Mouse (Mus musculus) monocyte, adult 5-6 weeks (primary cell): Measurements from ENCODE around the gene Gm10563. TPM values are rescaled to one million over a fixed set of nuclear protein-coding genes. Genes with fewer than 3 reads are reported as not detected.

Experiments
- ATAC-seq: fragments of 153-309, 156-312 bp; replicated peaks from 2 replicates; pipeline ENCODE4 v1.8.0; 2017; ENCODE audit warnings: mild to moderate bottlenecking; ENCODE audit not compliant: low TSS enrichment, insufficient number of reproducible peaks, severe bottlenecking, poor library complexity, low FRiP score
- total RNA-seq: library from RNA; stranded (forward); fragments of 200-1000, 200-491, 200-594 nt; gene quantifications from 3 replicates; pipeline ENCODE4 v1.2.3, GENCODE M21; 2017

Gm10563 gene
- total RNA-seq, 1 experiment from 2014 or later, result not detected

DNA sequence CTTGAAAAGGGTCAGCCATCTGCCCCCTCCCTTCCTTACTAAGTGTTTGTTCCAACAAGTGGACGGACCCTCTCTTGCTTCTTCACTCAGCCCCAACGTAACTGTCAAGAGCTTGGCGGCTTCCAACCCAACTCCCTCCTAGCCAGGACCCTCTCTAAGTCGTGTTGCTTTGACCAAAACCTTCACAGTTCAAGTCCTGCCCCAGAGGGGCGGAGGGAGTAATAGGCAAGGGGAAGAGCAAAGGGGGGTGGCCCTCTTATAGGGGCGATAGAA is 8.9 kb upstream of the Gm10563 start:
- no peak for ATAC-seq

DNA sequence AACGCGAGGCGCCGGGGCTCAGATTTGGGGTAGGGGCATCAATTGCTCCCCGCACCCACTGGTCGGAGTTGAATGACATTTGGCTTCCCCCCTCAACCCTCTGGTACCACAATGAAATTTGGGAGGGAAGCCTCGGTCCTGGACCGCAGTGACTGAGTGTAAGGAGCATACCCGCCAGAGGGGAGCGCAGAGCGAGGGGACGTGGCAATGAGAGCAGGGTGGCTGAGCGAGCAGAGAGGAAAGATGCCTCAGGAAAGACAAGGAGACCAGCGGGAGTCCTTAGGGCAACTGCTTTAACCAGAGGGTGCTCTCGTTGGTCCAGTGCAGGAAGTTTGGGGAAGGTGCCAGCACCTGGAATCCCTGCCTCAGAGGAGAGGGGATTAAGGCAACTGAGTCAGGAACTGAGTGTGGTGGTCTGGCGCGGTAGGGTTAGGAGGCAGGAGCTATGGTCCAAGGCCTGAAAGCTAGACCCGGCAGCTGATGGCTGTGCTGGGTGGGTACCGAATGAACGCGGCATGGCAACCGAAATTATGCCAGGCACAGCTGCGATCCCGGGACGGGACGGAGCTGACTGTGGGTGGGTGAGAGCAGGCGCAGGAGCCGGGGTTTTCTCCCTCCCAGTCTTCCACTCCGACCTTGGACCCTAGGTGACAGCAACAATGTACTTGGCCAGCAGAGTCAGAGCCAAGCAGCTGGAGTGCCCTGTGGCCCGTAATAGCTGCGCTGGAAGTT is 8.4 kb upstream of the Gm10563 start:
- ATAC-seq, result 0 out of 2 replicates have a peak, but pooled peaks have one; percentile 3

DNA sequence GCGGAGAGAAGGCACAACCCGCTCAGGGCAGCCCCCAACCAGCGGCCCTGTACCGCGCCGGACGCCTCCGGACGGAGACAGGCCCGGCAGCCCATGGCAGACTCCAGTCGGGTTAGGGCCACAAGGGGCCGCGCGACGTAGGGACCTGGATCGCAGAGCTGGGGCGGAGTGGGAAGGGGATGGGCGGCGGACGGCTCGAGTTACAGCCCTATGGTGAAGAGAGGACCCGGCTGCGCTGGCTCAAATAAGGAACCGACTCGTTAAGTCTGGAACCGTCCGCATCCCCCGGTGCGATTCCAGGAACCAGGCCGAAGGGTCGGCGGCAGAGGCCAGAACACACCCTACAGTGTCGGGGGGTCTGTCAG is 7.9 kb upstream of the Gm10563 start, which contains the start of gene Mmp23:
Mmp23 (minus strand) TSS at position 299 of the 365 bp plus-strand sequence.
- 0 out of 2 replicates have a peak, but pooled peaks have one; percentile 8 for ATAC-seq

DNA sequence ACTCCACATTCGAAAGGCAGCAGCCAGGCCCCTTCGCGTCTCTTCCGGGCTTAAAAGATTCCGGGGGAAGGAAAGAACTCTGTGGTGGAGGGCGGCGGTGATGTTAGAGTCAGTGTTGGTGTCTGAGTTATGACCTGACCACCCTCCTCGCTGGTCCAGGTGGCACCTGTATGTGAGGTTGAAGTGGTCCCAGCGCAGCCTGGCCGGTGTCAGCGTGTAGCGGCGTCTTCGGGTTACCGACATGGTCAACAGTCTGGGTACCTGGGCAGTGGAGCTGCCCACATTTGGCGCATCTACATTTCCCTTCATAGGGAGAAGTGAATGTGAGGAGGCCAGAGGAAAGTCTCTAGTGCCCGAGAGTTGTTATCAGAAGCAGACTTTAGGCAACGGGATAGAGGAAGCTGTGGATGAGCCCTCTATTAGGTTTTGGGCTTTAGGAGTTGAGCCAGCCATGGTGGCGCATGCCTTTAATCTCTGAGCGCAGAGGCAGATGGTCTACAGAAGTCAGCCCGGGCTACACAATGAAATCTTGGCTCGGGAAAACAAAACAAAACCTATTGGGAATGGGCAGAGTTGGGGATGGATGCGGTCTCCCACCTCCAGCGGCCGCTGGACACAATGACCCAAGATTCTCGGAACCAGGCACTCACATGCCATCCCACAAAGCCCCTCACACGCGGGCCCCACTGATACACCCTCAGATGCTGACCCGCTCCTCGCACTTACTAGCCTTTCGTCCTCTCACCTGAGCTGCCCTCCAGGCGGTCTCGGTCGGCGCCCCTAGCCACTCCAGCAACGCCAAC is 7.3 kb upstream of the Gm10563 start:
- ATAC-seq, result no peak

DNA sequence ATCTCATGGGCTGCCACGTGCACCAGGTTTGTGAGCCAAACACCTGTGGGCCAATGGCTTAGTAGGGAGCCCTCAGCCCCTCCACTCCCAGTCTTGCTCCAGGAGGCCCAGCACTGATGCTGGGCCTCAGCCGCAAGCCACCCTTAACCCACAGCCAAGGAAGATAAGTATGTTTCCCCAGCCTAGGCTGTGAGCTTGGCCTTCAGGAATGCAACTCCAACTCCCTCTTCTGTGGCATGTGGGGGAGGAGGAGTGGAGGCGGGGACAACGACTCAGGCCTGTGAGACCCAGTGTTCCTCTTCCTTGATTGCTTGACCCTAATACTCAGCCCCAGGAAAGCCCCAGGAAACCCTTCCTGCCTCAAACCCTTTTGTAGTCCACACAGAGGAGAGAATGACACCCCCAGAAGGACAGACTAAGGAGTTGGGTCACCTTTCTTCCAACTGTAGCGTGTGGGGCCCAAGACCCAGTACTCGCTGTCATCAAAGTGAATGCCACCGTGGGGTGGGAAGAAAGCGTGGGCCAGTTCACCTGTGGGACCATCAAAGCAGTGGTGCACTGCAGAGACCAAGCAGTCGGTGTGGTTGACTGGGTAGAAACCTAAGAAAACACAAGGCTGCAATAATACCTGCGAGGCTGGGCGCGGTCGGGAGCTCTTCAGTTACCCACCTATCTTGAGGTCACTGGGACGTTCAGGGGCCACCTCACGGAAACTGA is 6.5 kb upstream of the Gm10563 start:
- no peak for ATAC-seq

DNA sequence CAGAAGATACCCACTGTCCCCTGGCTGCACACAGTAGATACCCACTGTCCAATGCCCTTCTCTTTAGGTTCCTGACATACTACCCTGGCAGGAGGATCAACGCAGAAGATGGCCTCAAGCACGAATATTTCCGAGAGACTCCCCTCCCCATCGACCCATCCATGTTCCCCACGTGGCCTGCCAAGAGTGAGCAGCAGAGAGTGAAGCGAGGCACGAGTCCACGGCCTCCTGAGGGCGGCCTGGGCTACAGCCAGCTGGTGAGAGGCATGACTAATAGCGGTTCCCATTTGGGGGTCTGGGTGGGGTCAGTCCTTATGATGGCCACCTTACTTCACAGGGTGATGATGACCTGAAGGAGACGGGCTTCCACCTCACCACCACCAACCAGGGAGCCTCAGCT is 4.1 kb upstream of the Gm10563 start:
- no peak for ATAC-seq

DNA sequence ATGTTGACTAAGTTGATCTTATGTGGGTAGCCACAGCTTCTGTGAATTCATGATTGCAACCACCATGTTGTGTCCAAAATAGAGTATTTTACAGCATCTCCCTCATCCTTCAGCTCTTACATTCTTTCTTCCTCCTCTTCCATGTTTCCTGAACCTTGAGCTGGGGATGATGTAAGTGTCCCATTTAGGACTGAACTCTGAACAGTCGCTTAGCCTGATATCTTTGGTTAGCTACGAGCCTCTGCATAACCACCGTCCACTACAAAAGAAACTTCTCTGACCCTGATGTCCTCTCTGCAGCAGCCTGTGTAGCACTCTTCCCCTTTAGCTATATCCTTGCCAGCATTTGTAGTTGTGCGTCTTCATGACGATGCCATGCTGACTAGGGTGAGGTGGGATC is 513 bp upstream of the Gm10563 start:
- ATAC-seq, result no peak

DNA sequence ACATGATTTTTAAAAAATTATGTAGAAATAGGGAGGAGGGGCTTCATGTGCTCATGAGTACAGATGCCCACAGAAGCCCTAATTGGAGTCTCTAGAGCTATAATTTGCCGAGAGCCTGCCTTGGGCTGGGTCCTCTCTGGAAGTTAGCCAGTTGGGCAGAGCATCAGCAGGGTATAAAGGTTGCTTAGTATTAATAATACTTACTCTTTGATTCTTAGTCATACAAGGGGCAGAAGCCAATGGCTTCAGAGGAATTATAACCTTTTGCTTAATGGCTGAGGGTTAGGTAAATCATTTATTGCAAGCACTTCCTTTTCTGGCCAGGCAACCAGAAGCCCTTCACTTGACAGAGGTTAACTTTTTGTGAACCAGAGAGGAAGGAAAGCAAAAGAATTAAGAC is 1.7 kb downstream of the Gm10563 start:
- ATAC-seq, result no peak

DNA sequence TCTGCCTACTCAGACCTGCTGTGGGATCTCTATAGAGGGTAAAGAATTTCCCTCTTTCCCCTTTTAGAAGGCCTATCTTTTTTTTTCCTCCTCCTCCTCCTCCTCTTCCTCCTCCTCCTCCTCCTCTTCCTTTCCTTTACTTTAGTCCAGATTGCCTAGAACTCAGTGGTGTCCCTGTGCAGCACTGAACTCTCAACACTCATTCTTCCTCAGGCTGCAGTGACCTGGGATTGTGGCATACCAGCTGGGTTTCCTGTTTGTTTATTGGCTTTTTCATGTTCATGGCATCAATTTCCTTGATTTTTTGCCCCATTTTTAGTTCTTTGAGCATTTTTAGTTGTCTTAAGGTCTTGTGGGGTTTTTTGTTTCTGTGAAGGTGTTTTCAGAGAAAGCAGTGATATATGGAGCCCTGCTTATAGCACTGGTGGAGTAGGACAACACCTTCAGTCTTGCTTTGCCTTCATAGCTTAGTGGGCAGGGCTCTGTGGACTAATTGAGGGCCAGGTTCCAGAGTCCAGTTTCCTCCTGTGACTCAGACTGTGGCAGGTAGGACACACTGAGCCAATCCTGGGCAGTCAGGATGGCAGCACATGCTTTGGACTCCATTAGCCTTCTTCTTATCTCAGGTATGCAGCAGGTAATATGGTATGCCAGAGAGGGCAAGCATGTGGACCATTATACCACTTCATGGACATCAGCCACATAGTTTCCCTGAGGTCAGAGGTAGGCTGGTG is 9.3 kb downstream of the Gm10563 start:
- no peak for ATAC-seq

DNA sequence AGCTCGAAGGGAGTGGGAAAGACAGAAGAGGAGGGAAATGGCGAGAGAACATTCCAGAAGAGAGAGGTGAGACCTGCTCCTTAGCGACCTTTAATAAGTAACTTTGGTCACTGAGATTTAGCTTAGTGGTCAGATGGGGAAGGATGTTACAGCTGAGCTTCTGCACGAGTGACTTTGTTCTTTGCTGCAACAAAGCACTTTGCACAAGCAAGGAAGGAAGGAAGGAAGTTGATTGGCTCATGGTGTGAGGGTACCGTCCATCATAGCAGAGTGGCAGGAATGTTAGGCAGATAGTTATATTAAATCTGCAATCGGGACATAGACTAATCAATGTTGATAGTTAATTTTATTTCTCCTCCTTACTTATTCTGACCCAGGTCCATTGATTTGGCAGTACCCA is 14.9 kb downstream of the Gm10563 start:
- ATAC-seq, result no peak

DNA sequence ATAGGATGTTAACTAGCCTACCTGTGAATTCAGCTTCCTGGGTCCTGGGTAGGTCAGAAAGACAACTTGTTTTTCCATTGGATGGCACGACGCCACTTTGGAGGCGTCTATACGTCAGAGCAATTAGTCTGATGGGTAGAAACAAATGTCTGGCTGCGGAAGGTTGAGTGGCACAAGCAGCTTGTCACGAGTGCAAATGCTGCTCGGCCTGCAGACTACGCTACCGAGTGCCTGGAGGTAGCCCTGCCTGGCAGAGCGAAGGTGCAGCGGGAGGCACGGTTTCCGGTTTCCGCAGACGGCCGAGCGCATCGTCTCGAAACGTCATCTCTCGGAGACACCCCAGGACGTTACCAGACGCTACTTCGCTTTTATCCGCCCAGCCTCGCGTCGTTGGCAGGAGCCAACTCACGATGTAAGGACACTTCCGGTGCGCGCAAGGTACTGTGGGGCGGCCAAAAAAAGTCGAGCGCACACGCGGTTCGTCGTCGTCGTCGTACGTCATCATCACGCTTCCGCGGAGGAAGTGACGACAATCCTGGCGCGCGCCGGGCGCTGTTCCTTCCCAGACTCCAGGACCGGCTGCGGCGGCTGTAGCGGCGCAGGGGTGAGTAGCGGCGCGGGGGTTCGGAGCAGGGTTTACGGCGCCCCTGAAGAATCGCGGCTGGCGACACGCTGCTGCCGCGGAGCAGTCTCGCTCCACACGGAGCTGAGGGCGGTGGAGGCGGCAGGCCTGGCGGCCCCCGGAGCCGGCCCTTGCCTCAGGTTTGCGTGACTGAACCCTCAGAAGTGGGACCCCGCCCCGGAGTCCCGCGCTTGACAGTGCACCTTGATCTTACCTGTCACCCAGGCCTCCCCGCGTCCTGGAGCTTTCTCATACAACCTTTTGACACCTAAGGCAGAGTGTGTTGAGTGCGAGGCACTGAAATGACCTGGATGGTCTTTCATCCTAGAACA is 20.6 kb downstream of the Gm10563 start, which contains the start of gene Cdk11b:
Cdk11b (plus strand) TSS at position 517 of the 954 bp plus-strand sequence.
- peak; percentile 99 for ATAC-seq

DNA sequence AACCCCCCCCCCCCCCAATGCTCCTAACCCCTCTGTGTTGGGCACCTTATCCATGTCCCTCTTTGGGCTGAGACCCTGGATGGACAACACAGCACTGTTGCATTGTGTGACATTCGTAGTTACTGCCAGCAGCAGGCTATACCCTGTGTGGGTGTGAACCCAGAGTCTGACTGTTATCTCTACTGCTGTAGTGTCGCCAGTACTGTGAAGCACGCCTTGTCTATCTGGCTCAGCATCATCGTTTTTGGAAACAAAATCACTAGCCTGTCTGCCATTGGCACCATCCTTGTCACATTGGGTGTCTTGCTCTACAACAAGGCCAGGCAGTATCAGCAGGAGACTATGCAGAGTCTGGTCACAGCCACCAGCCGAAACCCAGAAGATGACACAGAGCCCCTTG is 26.9 kb downstream of the Gm10563 start:
- no peak for ATAC-seq

DNA sequence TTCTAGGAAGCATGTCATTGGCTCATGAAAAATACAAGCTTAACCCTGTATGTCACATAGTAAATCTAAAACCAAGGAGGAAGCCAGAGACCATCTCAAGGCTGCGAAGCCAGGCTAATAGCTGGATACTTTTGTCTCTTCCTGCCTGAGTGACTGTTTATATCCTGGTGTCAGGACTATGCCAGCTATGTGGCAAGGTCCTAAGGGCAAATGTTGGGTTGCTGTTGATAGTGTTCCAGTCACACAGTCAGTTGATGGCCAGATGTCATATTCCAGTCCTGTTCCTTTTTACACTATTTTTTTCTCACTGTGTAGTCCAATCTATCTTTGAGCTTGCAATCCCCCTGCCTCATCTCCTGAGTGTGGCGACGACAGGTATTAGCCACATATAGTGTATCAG is 31.9 kb downstream of the Gm10563 start:
- no peak for ATAC-seq

DNA sequence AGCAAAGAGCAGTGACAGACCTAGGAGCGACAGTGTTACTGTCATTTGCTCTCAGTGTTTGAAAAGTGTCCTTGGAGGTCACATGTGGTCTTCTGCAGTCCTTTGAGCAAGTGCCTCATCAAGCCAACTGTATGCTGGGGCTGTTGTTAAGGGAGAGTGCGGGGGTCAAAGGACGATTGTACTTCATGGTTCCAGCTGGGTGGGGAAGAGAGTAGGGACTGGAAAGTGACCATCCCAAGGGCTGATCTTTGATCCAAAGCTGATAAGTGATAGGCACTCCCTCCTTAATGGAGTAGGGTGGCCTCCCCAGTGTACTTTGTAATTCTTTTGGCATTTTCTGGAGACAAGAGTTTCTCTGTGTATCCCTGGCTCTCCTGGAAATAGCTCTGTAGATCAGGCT is 33.3 kb downstream of the Gm10563 start:
- ATAC-seq, result no peak

DNA sequence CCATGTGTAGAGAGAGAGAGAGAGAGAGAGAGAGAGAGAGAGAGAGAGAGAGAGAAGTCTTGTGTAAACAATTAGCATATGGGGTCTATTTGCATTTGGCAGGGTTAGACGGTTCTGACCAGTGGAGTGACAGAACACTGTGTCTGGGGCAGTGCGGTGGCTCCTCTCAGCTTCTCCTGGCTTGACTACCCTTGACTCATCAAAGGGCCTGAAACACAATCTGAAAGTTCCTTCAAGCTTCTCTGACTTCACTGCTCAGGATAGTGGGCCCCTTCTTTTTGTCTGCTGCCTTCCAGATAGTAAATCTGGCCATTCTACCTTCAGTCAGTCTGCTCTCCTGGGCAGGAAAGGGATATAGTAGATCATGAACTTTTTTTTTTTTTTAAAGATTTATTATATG is 38.4 kb downstream of the Gm10563 start:
- ATAC-seq, result no peak

DNA sequence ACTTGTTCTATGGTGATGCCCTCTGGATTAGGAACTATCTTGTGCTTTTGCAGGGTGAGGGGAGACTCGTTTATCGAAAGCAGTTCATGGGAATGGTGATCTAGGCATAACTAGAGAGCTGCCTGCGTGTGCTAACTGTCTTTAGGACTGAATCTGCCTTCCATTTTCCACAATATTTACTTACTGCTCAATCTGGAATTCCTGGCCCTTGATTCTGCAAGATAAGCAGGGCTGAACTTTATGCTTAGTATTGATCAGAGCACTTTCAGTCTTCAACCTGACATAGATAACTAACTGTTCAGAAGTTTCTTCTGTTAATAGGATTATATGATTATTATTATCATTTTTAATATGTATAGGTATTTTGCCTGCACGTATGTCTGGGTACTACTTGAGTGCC is 40.1 kb downstream of the Gm10563 start:
- no peak for ATAC-seq

DNA sequence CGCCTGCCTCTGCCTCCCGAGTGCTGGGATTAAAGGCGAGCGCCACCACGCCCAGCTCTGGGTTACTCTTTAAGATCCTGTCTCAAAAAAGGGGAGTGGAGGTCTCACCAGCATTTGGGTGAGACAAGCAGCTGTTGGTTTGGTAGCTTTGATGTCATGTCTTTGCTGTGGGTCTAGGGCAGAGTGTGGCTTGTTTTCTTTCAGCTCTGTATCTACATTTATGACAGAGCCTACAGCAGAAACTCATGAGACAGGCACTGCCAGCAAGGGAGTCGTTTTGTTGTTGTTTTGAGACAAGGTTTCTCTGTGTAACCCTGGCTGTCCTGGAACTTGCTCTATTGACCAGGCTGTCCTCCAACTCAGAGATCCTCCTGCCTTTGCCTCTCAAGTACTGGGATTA is 41.4 kb downstream of the Gm10563 start:
- ATAC-seq, result no peak

DNA sequence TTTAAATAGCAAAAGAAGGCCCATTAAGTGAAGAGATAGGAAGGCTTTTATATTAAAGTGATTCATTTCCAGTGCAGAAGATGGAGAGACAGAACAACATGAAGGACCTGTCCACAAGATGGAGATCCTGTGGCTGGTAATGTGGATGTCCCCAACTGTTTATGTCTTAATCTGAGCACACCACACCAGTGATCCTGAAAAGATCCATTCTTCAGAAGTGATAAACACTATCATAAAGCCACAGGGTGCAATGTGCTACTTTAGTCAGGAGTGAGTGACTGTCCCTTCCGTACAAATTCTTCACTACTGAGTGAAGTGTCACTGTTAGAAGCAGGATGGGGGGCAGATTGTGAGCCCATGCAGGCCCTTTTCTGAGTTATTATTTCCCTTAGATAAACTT is 42.5 kb downstream of the Gm10563 start:
- ATAC-seq, result no peak
